In genomic region chr7:19577877-19578414, GRCm38 (mm10) we compare ENCODE assay signal across 8 mouse cellular contexts. TPM values are rescaled to one million over a fixed set of nuclear protein-coding genes. Genes with fewer than 3 reads are reported as not detected.
DNase-seq lines count a peak whose midpoint lies in the region; ATAC-seq lines count a peak whose summit lies in the region.

No protein-coding gene starts in this region.

- H3K36me3 ChIP-seq in limb, embryonic 11.5 days (ENCODE audit: control insufficient read depth, insufficient read depth, low read length): peaks cover 11% of the 10 kb centered on the region
- H3K36me3 ChIP-seq in midbrain, embryonic 12.5 days: peaks cover 29% of the 10 kb centered on the region

- 12% methylated on average over 10 of the region's 10 CpGs for WGBS in limb, embryonic 11.5 days
- 23% methylated on average over 9 of the region's 10 CpGs for WGBS in midbrain, embryonic 12.5 days

- peak overlapping the region; percentile 29 for H3K4me3 ChIP-seq in limb, embryonic 11.5 days (ENCODE audit: low read depth, low read length)
- peak overlapping the region; percentile 35; the same call in 1 of the 2 replicates for H3K4me3 ChIP-seq in midbrain, embryonic 12.5 days

- no peak overlapping the region; the same call in 1 of the 2 replicates for H3K9ac ChIP-seq in limb, embryonic 11.5 days (ENCODE audit: low read length)
- H3K9ac ChIP-seq in midbrain, embryonic 12.5 days (replicated peaks): no peak overlapping the region

- no peaks in the 10 kb centered on the region for H3K9me3 ChIP-seq in limb, embryonic 11.5 days (ENCODE audit: control insufficient read depth, low read length)
- H3K9me3 ChIP-seq in midbrain, embryonic 12.5 days: no peaks in the 10 kb centered on the region

- no peak overlapping the region for H3K27ac ChIP-seq in limb, embryonic 11.5 days (replicated peaks; ENCODE audit: low read depth, low read length)
- H3K27ac ChIP-seq in midbrain, embryonic 12.5 days (replicated peaks): no peak overlapping the region

- DNase-seq in lung, adult 18-20 months: peak; percentile 67 to 77
- no peak for DNase-seq in lung, postnatal 10 days
- DNase-seq in limb, embryonic 11.5 days (ENCODE audit: low spot score): no peak
- DNase-seq in urinary bladder, adult 2 months (ENCODE audit: low spot score): no peak
- no peak for DNase-seq in left cerebral cortex, adult 9 months (ENCODE audit: low spot score in 2 of 2)
- DNase-seq in gastrocnemius, postnatal 25 days: no peak

- H3K4me1 ChIP-seq in limb, embryonic 11.5 days (ENCODE audit: control insufficient read depth, insufficient read depth, low read length): peaks cover 5% of the 10 kb centered on the region; the same call in 1 of the 2 replicates
- peaks cover 18% of the 10 kb centered on the region for H3K4me1 ChIP-seq in midbrain, embryonic 12.5 days

- H3K27me3 ChIP-seq in limb, embryonic 11.5 days (ENCODE audit: control insufficient read depth, insufficient read depth, low read length): peaks cover 28% of the 10 kb centered on the region
- peaks cover 62% of the 10 kb centered on the region for H3K27me3 ChIP-seq in midbrain, embryonic 12.5 days

- peak; percentile 26; the same call in 1 of the 2 replicates for ATAC-seq in erythroblast, adult 5-6 weeks (replicated peaks; ENCODE audit: low FRiP score, poor library complexity, severe bottlenecking)
- ATAC-seq in limb, embryonic 11.5 days (ENCODE audit: insufficient number of reproducible peaks, low FRiP score, low TSS enrichment, low read depth): no peak
- ATAC-seq in midbrain, embryonic 12.5 days (ENCODE audit: low FRiP score, low read depth): no peak

- H3K4me2 ChIP-seq in limb, embryonic 11.5 days (ENCODE audit: low read depth, severe bottlenecking): peak overlapping the region; percentile 74; the same call in 1 of the 2 replicates
- peak overlapping the region; percentile 51; the same call in 1 of the 2 replicates for H3K4me2 ChIP-seq in midbrain, embryonic 12.5 days (replicated peaks)

RNA-seq across cellular contexts. Expression of gene Gemin7, which starts 0.6 kb away (rescaled TPM):
- total RNA-seq in erythroblast, adult 5-6 weeks (2015; ENCODE audit: low replicate concordance): 32.0 and 46.7 TPM in 2 replicates
- total RNA-seq in erythroblast, adult 5-6 weeks (2017; ENCODE audit: low replicate concordance): 10.2 and 13.5 TPM in 2 replicates
- polyA plus RNA-seq in limb, embryonic 11.5 days (2014; fragmentation: Nextera tagmentation; extraction: Ambion mirVana): 183 and 185 TPM in 2 replicates
- 129 and 132 TPM in 2 replicates for polyA plus RNA-seq in midbrain, embryonic 12.5 days (2016; fragmentation: Nextera tagmentation; extraction: Ambion mirVana)
- polyA plus RNA-seq in urinary bladder, adult 2 months (2012; rRNA removed): 69.0 TPM in 2 replicates
- total RNA-seq in gastrocnemius, postnatal 25 days (2021): 10 to 100 TPM; 58.1 to 58.5 TPM

RNA-seq across cellular contexts. Expression of gene Zfp296, which starts 0.9 kb away (rescaled TPM):
- not detected in 2 replicates for total RNA-seq in erythroblast, adult 5-6 weeks (2015; ENCODE audit: low replicate concordance)
- 0.84 TPM in 1 of 2 replicates, not detected in the other for total RNA-seq in erythroblast, adult 5-6 weeks (2017; ENCODE audit: low replicate concordance)
- polyA plus RNA-seq in limb, embryonic 11.5 days (2014; fragmentation: Nextera tagmentation; extraction: Ambion mirVana): 0.21 and 0.52 TPM in 2 replicates
- polyA plus RNA-seq in midbrain, embryonic 12.5 days (2016; fragmentation: Nextera tagmentation; extraction: Ambion mirVana): 0.14 and 0.27 TPM in 2 replicates
- 6.2 and 7.0 TPM in 2 replicates for polyA plus RNA-seq in urinary bladder, adult 2 months (2012; rRNA removed)
- under 1 TPM; 0.28 to 0.40 TPM for total RNA-seq in gastrocnemius, postnatal 25 days (2021)

RNA-seq across cellular contexts. Expression of gene Ppp1r37, which starts 15.1 kb away (rescaled TPM):
- total RNA-seq in erythroblast, adult 5-6 weeks (2015; ENCODE audit: low replicate concordance): 12.5 and 13.3 TPM in 2 replicates
- total RNA-seq in erythroblast, adult 5-6 weeks (2017; ENCODE audit: low replicate concordance): 22.9 and 37.9 TPM in 2 replicates
- 3.9 and 5.5 TPM in 2 replicates for polyA plus RNA-seq in limb, embryonic 11.5 days (2014; fragmentation: Nextera tagmentation; extraction: Ambion mirVana)
- polyA plus RNA-seq in midbrain, embryonic 12.5 days (2016; fragmentation: Nextera tagmentation; extraction: Ambion mirVana): 37.2 and 38.8 TPM in 2 replicates
- polyA plus RNA-seq in urinary bladder, adult 2 months (2012; rRNA removed): 61.4 and 64.8 TPM in 2 replicates
- total RNA-seq in gastrocnemius, postnatal 25 days (2021): 10 to 100 TPM; 34.5 to 38.6 TPM

RNA-seq across cellular contexts. Expression of gene Clasrp, which starts 26.3 kb away (rescaled TPM):
- total RNA-seq in erythroblast, adult 5-6 weeks (2015; ENCODE audit: low replicate concordance): 0.96 and 2.3 TPM in 2 replicates
- 14.9 and 21.9 TPM in 2 replicates for total RNA-seq in erythroblast, adult 5-6 weeks (2017; ENCODE audit: low replicate concordance)
- 55.9 and 61.5 TPM in 2 replicates for polyA plus RNA-seq in limb, embryonic 11.5 days (2014; fragmentation: Nextera tagmentation; extraction: Ambion mirVana)
- 71.7 and 74.3 TPM in 2 replicates for polyA plus RNA-seq in midbrain, embryonic 12.5 days (2016; fragmentation: Nextera tagmentation; extraction: Ambion mirVana)
- 68.9 and 76.5 TPM in 2 replicates for polyA plus RNA-seq in urinary bladder, adult 2 months (2012; rRNA removed)
- 10 to 100 TPM; 11.2 to 12.4 TPM for total RNA-seq in gastrocnemius, postnatal 25 days (2021)

RNA-seq across cellular contexts. Expression of gene Relb, which starts 51.3 kb away (rescaled TPM):
- 1.5 TPM in 1 of 2 replicates, not detected in the other for total RNA-seq in erythroblast, adult 5-6 weeks (2015; ENCODE audit: low replicate concordance)
- total RNA-seq in erythroblast, adult 5-6 weeks (2017; ENCODE audit: low replicate concordance): 0.68 and 2.2 TPM in 2 replicates
- polyA plus RNA-seq in limb, embryonic 11.5 days (2014; fragmentation: Nextera tagmentation; extraction: Ambion mirVana): 4.7 and 5.3 TPM in 2 replicates
- polyA plus RNA-seq in midbrain, embryonic 12.5 days (2016; fragmentation: Nextera tagmentation; extraction: Ambion mirVana): 4.2 and 4.9 TPM in 2 replicates
- polyA plus RNA-seq in urinary bladder, adult 2 months (2012; rRNA removed): 22.5 and 23.5 TPM in 2 replicates
- total RNA-seq in gastrocnemius, postnatal 25 days (2021): 1 to 10 TPM; 4.4 to 5.8 TPM

Comparison
In these comparisons a context has a peak if more than half of its experiments do, and no peak if none do; other contexts are left out.
1. DNase-seq: peak in lung, adult 18-20 months (2 of 2); none in lung, postnatal 10 days (single experiment), limb, embryonic 11.5 days (single experiment), urinary bladder, adult 2 months (single experiment), left cerebral cortex, adult 9 months (0 of 2) and gastrocnemius, postnatal 25 days (single experiment).